Mouse (Mus musculus) brain, embryonic 14.5 days (tissue): ENCODE measurements at regions not wholly inside any gene's neighbourhood (a gene's known extent, or its start where the extent isn't known, plus 50 kb on each side); places are given as distances from the start of the nearest gene placed in this dataset.

ENCODE experiments used
- CTCF ChIP-seq: fragments of 200-500 bp; IDR thresholded peaks from 2 replicates; pipeline ENCODE4 v1.5.1; 2012; ENCODE audit warnings: inconsistent platforms, mild to moderate bottlenecking, moderate library complexity, borderline replicate concordance; ENCODE audit not compliant: insufficient read depth, insufficient read length; ENCODE audit errors: extremely low read depth
- POLR2A ChIP-seq: fragments of 200-500 bp; IDR thresholded peaks from 2 replicates; pipeline ENCODE4 v1.6.1; 2012; ENCODE audit warnings: mild to moderate bottlenecking, inconsistent platforms, borderline replicate concordance; ENCODE audit not compliant: poor library complexity, insufficient read depth, insufficient read length, severe bottlenecking; ENCODE audit errors: extremely low read depth

- TF ChIP-seq CTCF (no peak), POLR2A (no peak)
These were observed 497.9 kb upstream of the Tnc start for GRCm38 (mm10) chr4:64544576-64545185.
